Mouse (Mus musculus): ENCODE measurements at regions not wholly inside any gene's neighbourhood (a gene's known extent, or its start where the extent isn't known, plus 50 kb on each side); places are given as distances from the start of the nearest gene placed in this dataset.
A peak's percentile ranks its signal among the peaks of the same experiment; 100 is the strongest.

DNA sequence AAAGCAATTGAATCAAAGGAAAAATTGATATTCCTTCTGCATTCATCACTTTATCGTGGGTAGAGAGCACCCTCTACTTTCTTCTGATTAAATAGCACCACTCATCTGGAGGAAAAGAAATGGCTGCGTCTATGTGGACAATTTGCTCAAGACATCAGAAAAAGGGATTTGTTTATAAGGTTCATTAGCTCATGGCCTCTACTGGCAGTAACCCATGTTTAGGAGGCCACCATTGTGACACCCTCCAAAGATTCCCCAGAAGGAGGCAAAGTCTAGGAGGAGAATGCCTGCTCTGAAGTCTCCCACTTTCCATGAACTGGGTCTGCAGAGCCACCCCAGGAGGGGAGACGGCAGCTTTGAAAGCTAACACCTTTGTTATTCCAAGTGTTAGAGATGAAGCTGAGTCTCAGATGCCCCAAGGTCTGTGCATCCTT is 147.2 kb upstream of the Plscr5 start:
- DNase-seq = peak; percentile 4

DNA sequence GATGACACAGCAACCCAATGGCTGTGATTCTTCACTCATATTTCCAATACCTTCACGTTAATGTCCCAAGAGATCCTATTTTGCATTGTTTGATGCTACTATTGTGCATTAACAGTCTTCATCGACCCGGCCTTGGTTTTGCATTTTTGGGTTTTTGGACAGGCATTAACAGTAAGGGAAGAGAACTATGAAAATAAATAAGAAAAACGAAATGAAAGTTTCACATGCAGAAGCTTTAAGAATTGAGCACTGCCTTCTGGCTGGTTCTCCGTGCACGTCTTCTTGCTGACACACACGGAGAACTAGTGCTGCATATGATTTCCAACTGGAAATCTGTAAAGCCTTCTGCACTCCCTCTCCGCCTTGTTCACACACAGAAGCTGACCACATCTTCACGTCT is 148.6 kb upstream of the Plscr5 start:
- no peak for DNase-seq

DNA sequence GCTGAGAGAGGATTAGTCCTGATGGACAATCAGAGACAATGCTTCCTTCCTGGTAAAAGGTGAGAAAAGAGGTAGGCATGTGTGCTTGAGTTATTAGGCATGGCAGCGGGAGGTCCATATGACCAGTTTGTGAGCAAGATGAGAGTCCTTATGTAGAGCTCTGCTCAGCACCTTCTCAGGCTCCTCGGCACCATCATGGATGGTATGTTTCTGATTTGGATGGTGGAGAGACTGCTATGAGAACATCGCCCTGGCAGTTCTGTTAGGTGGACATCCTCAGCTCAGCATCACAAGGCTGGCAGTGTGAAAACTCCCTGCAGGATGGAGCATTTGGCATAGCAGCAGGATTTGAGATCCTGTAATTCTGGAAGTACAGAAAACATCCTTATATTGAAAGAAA is 176.2 kb upstream of the Plscr5 start:
- no peak for DNase-seq

DNA sequence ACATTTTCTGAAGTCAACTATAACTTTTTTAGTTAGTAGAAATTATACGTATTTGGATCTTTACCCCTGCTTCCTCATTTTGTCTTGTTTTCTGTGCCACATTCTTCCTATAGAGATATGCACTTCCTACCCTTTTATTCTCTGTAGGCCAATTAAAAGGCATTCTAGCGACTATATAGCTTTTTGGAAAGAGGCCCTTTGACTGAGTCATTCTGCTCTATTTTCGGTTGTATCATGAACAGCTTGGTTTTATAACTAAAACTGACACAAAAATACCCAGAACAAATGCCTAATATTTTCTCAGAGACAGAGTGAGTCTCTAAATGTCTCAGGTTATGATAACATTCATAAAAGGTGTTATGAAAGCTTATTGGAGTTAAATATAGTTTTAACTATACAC is 176.8 kb upstream of the Plscr5 start:
- no peak for DNase-seq

DNA sequence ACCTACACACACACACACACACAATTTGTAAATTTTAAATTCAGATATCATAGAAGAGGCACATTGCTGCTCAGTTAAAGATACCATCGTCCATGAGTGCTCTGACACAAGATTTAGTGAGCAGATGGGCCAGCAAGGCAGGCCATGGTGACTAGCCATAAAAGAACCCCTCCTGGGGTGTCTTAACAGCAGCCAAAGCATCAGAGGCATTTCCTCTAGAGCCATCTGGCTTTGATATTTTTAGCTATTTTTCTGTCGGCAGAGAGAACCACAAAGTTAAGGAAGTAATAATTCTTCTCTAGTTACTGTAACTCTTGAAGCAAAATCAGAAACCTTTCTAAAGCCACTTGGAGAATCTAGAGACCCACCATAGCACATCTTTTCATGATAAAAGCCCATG is 204.5 kb upstream of the Plscr5 start:
- DNase-seq = no peak

DNA sequence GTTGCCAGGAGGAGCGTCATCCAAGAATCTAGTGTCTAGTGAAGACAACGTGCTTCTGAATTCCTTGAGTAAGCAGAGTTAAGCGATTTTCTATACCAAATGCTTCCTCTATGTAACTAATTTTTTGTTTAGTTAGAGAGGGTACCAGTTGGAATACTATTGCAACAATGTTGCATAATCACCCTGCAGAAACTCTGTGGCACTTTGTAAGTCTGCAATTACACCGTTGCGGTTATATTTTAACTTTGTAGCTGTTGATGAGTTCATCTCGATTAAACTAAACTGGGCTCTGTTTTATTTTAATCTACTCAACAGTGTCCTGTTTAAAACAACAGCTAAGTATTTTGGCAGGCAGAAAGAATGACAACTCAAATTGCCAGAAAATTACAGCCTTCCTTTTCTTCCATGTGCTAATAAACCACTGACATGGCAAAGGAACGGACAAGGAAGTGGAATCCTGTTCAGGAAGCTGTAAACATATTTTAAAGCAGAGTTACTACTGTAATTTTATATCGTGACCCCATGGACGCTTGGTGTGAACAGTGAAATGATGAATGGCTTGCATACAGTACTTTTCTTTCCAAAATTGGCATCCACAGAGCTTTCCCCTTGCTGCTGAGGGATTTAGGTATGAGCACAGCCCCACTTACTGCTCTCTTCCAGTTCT is 210.6 kb upstream of the Plscr5 start:
- DNase-seq = no peak

DNA sequence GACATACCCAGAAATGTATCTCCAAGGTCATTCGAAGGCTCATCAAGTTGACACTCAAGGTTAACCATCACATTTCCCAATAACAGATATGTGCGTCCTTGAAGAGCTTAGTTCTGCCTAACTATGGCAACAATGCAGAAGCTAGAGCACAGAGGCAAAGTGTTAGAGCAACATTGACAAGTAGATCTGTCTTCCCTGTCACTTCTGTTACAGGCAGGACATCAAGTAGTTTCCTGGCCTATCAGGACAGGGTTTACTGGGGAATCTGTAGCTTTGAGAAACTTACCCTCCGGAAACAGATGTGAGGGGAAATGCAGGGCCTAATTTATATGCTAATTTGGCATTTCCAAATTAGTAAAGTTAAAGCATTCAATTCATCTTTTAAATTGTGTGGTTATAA is 211.2 kb upstream of the Plscr5 start:
- DNase-seq = no peak

DNA sequence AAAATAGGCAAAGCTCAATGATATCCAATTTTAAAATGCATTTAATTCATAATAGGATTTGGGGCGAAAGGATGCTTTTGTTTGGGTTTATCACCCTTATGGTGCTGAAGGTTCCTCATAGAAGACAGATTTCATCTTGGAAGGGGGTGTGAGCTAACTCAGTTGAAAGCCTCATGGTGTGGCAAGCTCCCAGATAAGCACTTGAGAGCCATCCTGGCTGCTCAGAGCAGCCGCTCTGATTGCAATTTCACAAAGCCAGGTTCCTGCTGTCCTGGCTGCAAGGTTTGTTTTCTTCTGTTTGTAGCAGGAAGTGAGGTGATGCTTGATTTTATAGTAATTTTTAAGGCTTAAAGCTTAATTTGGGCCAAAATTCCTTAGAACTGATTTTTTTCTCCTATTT is 228.7 kb upstream of the Plscr5 start:
- DNase-seq = no peak

DNA sequence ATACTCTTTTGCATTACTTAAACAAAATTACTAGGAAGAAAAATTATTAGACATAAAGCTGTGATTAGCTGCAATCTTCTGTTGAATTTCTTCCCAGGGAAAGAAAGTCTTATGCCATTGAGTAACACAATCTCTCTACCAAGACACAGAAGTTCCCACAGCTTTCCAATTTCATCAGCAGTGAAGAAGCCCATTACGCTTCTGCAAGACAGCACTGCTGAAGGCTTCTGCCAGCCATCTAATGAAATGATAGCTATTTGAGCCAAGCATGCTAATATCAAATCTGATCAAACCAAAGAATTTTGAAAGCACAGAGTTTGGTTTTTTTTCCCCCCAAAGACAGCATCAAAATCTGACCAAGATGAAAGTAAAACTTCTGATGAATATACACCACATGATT is 230.0 kb upstream of the Plscr5 start:
- no peak for DNase-seq

DNA sequence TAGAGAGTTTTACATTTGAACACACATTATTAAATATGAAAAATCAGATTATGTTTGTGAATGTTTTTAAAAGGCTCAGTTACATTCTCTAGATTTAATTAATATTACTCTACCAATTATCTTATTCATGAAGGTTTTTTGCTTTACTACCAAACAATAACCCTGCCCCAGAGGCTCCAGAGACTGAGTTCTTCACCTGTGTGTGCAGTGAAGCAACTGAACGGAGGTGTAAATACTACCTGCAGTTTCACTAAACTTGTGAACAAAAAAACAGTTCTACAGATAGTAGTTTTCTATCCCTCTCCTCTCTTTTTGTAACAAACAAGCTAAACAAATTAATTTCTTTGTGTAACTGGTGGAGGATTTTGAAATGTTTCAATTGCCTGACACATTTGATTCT is 231.1 kb upstream of the Plscr5 start:
- DNase-seq = no peak

DNA sequence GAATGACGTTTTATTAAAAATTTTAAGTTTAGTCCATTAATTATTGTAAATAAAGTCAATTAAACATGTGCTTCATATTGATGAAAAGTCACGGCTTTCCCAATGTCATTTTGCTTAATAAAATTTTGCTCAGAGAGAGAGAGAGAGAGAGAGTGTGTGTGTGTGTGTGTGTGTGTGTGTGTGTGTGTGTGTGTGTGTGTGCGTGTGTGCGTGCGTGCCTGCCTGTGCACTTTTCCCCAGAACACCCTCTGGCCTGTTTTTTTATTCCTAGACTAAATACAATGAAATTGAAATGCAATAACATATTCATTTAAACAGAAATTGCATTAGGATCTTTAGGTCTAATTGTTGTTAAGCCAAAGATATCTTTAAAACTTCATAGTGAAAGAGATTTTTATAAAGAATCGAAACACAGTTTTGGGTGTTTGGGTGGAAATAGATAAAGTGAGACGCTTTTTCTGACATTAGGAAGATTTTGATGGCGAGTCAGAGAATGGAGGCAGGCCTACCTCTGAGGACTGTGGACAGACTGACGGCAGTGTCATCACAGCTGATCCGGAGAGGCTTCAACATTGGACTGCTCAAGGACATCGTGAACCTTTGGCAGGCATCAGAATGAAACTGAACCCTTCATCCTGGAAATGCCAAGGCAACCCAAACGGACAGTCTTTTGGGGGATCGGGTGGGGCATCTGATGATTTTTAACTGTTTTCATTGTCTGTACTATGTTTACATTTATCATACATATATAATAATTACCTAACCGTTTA is 232.0 kb upstream of the Plscr5 start:
- DNase-seq = no peak

DNA sequence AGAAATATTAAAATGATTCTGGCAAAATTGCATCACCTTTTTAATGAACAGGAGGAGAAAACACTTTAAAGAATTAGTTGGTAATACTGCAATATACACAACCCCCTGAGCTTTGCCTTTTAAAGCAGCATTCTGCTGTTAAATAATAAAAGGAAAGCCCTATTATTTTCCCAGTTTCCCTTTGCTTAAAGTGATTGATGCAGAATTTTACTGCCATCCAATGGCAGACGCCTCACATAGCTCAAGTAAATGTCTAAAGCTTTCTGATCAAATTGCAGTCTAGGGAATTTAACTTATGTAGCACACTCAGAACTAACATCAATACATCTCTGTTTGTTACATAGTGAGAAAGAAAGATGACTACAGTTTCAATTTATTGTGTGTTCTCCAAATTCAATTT is 233.1 kb upstream of the Plscr5 start:
- DNase-seq = no peak

DNA sequence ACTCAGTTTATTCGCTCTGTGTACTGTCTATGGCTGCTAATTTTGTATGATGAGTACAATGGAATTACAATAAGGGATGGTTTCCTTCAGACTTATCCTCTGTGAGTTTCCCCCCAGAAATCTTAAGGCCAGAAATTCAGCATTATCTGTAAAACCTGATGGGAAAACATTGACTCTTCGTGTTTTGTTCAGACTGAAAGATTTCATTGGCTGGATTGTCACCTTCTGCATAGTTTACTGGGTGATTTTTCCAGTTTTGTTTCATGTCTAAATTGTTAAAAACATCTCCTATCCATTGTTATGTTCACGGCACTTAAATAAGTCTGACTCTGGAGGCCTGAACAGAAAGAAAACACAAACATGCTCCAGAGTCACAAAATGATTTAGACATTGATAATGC is 233.7 kb upstream of the Plscr5 start:
- no peak for DNase-seq

DNA sequence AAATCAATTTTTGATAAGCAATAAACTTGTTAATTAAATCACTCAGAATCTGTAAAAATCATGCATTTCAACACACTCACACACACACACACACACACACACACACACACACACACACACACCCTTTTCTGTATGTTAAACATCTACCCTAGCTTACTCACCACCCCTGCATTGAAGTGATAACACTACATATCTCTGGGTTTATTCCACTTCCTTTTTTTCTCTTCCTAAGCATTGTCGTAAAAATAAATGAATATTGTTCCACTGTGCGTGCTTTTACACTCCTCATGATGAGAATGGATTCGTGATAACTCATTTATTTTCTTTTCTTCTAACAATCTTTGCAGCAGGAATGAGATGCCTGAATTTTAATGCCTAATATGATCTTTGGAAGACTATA is 234.3 kb upstream of the Plscr5 start:
- DNase-seq = no peak

DNA sequence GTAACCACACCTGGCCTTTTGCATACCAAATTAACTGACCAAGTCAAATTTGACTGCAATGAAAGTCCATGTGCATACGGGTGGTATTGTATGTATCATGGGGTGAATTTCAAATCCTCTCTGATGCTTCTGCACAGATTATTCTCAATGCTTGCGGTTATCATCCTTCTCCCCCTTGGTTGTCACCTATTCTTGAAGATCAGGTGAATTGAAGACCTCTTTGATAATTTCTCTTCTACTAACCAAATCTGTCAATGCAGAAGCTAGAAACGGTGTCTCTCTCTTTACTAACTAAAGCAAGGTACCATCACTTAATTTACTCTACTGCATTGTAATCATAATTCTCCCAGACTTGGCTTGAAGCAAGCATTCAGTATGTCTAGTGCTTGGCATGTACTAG is 235.7 kb upstream of the Plscr5 start:
- no peak for DNase-seq

DNA sequence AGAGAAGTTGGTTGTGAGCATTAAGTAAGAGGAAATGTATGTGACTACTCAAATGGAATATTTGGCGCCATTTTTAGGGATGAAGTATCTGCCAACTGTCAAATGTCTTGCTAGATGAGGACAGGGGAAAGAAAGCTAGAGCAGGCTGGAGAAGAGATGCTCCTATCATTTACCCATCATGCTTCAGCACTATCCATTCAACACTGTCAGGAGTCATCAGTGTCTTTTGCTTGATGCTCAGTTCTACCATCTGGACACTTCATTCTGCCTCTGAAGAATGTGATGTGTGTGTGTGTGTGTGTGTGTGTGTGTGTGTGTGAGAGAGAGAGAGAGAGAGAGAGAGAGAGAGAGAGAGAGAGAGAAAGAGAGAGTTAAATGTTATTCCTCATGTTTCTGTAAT is 244.0 kb upstream of the Plscr5 start:
- no peak for DNase-seq

DNA sequence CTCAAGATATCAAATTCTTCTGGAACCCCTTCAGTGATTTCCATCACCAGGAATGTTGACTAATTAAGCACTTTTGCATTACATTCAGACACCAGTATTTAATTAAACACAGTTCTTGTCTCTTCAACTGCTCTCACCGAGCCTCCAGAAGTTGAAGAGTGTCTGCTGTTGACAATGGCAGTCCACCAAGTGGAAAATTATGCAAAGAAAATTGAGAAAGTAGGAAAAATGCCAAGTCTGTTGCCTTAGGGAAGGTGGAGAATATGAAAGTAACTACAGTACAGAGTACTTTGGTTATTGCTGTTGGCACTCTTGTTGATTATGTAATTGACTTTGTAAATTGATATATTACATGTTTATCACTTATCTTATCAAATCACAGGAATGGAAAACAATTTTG is 250.7 kb upstream of the Plscr5 start:
- DNase-seq = no peak

DNA sequence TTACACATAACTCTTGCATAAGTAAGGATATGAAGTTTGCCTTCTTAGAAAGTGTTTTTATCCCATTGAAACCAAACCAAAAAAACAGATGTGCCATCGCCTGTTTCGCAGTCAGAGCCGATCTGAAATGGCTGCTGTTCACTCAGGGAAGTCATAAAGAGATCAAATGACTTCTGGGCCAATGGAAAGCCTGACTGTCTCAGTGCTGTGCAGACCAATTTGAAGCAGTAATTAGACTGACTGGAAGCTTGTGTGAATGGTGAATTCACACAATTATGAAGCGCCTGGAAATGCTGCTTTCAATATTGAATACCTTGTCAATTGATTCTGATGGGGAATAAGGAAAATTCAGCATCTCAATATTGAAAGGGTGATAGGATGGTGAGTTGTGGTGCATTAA is 254.0 kb upstream of the Plscr5 start:
- DNase-seq = no peak

DNA sequence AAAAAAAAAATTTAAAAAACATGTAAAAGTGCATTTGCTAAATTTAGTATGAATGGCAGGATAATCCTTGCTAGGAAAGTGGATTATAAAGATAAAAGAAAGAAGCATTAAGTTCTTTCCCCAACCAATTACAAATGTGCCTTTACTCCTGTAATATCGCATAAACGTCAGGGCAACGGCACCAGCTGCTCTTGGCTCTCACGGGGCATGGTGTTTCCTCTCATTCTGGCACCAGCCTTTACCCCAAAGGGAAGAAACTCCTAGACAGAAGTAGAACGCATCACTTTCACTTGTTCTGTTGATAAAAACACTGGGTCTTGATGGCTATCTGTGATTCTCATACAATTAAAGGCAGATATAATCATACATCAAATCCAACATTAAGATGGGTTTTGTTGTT is 288.7 kb upstream of the Plscr5 start:
- no peak for DNase-seq

DNA sequence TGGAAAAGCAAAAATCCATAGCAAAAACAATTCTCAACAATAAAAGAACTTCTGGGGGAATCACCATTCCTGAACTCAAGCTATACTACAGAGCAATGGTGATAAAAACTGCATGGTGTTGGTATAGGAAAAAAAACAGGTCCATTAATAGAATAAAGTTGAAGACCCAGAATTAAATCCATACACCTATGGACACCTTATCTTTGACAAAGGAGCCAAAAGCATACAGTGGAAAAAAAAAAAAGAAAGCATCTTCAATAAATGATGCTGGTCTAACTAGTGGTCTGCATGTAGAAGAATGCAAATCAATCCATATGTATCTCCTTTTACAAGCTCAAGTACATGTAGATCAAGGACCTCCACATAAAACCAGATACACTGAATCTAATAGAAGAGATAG is 291.8 kb upstream of the Plscr5 start:
- no peak for DNase-seq

DNA sequence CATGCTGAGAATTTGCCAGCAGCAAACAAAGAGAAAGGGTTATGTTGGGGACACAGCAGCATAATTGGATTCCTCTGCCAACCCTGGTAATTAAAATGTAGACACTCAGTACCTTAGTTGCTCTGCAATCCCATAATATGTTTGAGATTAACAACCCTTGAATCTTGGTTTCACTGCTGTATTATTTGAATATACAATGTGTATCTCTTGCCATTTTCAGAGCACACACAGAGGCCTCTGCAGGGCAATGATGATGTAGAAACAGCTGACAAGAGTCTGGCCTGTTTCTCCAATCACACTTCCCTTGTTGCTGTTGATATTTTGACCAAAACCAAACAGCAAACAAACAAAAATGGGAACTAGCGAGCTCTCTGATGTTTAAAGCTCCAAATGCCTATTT is 315.9 kb upstream of the Plscr5 start:
- DNase-seq = no peak

DNA sequence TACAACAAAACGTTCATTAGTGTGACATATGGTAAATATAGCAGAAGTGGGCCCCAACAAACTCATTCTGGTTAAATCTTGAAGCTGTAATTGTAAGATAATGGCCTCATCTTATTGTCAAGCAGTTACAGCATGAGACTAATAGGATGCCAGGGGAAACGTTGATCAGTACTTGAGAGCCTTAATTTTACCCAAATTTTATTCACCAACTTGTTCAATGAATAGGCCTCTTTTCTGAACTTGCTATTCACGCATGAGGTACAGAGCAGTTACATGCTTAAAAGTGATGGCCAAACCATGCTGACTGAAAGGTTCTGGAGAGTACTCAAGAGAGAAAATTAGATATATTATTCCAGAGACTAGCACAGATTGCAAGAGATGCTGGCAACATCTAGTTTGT is 361.2 kb upstream of the Plscr5 start:
- no peak for DNase-seq

DNA sequence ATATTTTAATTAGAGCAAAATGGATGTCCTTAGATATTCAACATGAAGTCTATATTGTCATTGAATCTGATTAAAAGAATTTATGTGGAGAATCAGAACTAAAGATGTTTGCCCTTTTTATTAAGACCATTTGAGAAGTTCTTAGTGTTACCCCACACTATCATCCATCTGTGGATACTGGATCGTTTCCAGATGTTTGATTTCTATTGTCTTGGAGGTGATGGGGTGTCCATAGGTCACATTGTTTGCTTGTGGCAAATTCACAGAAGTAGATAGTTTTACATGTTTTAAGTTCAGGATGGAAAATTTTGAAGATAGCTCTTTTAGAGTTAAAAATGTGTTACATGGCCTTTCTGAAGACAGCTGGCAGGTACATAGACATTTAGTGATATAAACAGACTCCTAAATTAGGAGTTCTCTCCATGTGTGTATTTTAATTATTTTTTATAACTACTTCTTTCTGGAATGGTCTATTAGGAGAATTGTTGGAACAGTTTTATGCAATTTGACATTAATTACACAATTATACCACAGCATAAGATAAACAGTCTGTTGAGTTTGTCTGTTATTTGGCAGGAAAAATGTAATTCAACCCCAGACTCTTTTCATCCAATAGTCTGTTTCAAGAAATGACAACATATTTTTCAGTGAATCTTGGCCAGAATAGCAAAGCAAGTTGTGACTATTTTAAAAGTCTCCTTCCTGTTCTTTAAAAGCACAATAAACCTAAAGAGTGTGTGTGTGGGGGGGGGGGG is 368.8 kb upstream of the Plscr5 start:
- DNase-seq = no peak

DNA sequence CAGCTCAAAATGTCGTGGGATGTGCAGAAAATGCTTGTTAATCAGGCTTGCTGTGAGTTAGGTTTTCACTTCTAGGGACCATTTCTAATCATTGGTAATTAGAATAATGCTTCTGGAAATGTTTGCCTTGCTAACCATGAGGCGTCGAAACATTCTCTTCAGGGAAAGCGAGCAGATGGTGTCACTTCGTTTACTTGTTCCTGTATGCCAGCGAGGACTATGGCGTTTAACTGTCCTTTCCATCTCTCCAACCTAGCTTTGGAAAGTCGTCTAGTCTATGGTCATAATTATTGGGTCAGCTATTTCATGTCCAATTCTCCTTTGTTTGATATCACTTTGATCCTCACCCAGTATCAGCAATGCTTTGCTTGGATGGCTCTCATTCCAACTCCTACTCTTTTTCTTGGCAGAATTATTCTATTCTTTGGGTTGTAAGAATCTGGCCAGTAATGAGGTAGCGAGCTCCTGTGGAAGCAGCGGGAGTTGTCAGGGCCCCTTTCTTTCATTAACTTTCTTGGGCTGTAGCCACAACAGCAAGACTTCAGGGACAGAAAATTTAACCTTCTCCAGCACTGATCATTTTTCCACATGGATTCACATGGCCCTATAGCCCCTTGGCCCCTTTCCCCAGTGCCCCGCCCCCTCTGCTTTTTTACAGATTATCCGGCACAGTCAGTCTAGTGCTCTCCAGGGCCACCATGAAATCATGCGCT is 374.0 kb upstream of the Plscr5 start:
- DNase-seq = no peak
